Mouse (Mus musculus) adrenal gland, adult (tissue): ENCODE measurements around the gene Pomgnt1.

Experiments
- DNase-seq, 2 experiments: peaks; one replicate each; pipeline ENCODE4 v3.0.0; 2022 to 2023; ENCODE audit warnings: low spot score in 1 of 2; ENCODE audit not compliant: inconsistent age in 2 of 2

Pomgnt1 gene

DNA sequence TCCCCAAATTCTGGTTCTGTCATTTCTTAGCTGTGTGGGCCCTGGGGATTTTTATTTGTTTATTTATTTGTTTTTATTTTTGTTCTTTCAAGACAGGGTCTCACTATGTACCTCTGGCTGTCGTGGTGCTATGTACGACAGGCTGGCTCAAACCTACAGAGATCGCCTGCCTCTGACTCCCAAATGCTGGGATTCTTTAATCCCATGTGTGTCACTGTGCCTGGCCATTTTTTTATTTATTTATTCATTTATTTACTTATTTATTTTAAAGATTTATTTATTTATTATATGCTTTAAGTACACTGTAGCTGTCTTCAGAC, 45.7 kb downstream of the Pomgnt1 start:
- DNase-seq, result no peak

DNA sequence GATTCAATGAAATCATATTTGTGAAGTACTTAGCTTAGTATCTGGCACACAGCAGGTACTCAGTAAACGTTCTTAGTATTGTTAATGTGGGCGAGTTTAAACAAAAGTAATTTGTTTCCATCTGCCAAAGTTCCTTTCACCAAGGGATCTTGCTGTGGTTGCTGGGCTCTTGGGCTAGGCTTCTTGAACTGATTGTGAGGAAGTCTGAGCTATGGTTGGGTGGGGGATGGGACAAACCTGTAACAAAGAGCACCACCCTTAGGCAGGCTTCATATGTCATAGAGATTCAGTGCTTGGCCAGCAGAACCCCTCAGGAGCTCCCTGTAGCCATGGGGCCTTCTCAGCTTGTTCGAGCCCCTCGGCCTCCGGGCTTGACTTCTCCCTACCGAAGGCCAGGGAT, 49.4 kb downstream of the Pomgnt1 start, which contains the start of the genes 1700042G07Rik and Gm49337:
TSS of gene 1700042G07Rik (plus strand) at position 301 of the 400 bp plus-strand sequence.
TSS of gene Gm49337 (plus strand) at position 313 of the 400 bp plus-strand sequence.
- no peak for DNase-seq

GRCm38 (mm10) chr4:116173752-116174151, 50.1 kb downstream of the Pomgnt1 start:
- no peak for DNase-seq

DNA sequence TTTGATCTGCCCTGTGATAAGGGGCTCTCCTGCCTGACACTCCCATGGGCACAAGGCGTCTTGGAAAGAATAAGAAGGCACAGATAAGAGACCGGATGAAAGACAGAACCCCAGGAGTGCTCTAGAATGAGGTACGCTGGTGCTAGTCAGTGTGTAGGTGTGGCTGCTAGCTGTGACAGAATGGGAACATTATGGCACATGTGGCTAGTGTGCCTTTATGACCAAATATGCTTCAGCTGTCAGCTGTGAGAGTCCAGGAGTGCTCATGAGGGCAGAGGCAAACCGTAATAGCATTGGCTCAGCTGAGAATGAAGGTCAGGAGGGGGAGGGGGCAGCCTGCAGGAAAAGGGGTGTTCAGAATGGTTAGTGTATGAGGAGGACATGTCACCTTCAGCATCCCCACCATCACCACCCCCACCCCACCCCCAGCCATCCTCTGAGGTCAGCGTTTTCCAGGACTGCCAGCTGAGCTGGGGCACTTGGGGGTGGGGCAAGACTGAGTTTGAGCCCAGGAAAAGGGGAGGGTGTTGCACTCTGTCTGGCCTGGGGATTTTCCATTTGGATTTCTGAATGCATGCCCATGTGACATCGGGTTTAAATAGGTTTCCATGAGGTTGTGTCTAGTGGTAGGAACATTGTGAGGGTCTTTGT, 51.0 kb downstream of the Pomgnt1 start:
- peak; percentile 52 to 80 for DNase-seq

DNA sequence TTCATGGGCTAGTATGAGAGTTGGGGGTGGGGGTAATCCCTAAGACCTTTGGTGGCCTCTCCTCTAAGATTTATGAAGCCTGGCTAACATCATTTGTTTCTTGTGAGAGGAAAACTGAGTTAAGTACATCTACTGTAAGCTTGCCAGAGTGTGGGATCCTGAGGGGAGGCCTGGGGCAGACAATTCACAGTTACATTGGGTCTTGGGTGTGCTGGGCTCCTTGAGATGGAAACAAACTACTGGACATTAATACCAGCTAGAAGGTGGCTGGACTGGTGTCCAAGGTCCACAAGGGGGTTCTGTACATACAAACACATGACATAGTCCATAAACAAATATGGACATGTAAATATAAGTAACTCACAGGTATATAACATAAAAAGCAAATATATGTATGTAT, 51.5 kb downstream of the Pomgnt1 start:
- no peak for DNase-seq

DNA sequence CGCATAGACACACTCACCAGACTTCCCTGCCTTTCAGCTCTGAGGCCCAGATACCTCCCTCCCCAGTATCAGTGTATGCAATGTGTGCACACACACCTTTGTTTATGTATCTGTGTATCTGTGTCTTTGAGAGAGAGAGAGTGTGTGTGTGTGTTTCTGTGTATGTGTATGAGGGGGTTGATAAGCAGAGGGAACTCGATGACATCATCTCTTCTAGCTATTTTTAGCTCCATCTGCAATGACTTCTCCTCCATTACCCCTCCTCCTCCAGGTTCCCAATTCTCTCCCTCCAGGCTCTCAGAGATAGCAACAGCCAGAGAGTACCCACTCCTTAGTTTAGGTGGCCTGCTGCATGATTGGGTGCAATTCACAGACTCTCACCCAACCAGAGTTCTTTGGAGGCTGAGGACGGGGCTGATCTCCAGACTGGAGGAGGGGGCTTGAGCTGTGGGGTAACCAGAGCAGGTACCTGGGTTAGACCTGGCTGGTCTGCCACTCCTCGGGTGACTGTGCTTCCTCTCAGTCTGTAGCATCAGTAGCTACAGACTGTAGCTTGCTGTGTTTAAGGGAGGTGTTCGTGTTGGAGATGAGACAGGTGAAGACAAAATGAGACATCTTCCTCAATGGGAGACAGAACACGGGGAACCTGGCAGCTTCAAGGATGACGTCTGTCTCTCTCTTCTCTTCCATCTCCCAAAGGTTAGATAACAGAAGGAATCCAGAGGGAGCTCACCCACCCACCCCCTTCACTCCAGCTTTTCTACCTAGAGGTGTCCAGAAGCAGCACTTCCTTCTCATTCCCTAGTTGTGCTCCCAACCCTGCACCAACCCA, 52.3 kb downstream of the Pomgnt1 start:
- DNase-seq, result peak; percentile 20 to 51

DNA sequence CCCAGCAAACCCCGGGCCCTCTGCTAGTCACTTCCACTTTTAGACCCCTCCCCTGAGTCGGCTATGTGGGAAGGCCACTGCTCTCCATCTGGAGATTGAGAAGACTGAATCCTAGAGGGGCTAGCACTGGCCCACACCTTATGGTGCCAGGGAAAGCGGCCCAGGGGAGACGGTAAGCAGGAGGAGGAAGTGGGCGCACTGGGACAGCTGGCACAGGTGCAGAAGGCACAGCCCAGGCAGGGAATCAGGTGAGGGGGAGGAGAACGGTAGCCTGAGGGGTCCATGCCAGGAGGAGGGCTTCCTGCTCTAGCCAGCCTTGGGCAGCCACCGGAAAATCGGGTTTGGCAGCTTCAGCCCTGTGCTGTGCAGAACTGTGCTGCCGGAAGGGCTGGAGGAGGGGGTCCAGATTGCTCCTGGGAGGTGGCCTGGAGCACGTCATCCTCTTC, 52.9 kb downstream of the Pomgnt1 start:
- DNase-seq, result peak; percentile 54 to 71

- DNase-seq, result peak; percentile 75 to 81
These were observed 53.5 kb downstream of the Pomgnt1 start for GRCm38 (mm10) chr4:116177140-116177539.

DNA sequence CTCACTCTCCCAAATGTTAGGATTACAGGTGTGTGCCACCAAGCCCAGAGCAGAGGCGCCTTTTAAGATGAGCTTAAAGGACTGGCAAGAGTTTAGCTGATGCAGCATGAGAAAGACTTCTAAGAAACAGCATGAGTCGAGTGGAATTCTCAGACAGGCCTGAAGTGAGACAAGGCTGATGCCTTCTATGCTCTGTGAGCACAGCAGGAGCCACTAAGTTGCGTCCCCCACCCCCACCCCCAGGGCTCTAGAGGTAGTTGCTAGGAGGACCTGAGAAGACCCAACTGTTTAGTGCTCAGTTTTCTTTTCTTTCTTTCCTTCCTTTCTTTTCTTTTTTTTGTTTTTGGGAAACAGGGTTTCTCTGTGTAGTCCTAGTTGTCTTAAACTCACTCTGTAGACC, 58.4 kb downstream of the Pomgnt1 start:
- DNase-seq, result no peak

DNA sequence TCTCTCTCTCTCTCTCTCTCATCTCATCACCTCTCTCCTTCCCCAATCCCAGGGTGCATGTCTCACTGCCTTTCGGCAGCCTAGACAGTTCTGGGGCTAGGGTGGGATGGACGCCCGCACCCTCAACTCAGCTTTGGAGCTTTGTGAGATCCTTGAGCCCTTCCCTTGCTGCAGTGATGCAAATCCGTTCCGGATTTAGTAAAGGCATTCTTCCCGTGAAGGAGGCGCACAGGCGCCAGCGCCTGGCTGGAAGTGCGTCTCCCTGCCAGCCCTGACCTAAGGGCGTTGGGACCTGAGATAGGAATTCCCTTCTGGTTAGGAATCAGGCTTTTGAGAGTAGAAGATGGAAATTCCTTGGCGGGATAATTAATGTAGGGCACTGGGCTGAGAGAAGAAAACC, 59.1 kb downstream of the Pomgnt1 start:
- peak; percentile 24 to 54 for DNase-seq

- DNase-seq, result no peak
These were observed 61.4 kb downstream of the Pomgnt1 start for GRCm38 (mm10) chr4:116185083-116185482.

- DNase-seq, result no peak
These were observed 68.7 kb downstream of the Pomgnt1 start for GRCm38 (mm10) chr4:116192286-116192835.

DNA sequence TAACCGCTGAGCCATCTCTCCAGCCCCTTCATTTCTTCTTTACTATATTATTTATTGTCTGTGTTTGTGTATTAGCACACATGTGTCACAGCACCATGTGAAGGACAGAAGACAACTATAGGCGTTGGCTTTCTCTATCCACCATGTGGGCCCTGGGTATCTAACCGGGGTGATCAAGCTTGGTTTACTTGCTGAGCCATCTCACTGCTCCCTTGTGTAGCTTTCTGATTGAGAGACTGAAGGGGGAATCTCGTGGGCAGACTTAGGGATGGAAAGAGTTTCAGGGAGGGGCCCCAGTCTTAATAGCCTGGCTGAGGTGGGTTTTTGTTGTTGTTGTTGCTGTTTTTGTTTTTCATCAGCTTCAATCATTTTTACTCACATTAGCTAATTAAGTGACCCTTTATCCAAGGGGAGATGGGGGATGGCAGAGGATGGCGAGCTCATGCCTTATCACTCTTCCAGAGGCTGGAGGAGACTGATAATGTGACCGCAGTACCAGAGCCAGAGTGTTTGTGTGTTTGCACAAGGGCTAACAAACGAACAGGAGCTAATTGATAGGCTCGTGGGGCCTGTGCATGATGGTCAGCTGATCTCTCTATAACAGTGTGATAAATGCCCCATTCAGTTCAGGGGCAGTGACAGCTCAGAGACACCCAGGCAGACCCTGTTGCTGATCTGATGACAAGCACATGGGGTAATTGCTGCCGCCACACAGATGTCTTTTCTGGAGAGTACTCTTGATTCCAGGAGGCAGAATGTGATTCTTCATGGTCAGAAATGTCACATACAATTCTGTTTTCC, 70.1 kb downstream of the Pomgnt1 start:
- no peak for DNase-seq

- peak in 1 of 2 experiments; percentile 55 for DNase-seq
These were observed 74.8 kb downstream of the Pomgnt1 start for GRCm38 (mm10) chr4:116198422-116198821.

DNA sequence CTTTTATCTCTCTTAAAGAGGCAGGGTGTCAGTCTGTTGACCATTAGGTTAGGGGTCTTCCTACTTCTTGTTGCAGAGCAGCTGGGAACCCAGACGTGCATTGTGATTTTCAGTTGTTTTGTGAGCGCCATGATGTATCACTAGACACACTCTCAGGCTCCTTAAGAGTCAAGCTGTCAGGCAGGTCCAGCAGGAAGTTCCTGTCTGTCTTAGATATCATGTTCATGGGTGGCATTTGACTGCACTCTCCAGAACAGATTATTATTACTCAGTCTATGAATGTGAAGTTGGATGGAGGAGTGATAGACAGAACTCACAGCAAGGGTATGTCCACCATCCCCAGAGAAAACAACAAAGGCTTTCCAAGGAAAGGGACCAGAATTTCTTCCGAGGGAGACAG, 80.8 kb downstream of the Pomgnt1 start:
- no peak for DNase-seq

GRCm38 (mm10) chr4:116206531-116206930, 82.9 kb downstream of the Pomgnt1 start:
- no peak for DNase-seq

DNA sequence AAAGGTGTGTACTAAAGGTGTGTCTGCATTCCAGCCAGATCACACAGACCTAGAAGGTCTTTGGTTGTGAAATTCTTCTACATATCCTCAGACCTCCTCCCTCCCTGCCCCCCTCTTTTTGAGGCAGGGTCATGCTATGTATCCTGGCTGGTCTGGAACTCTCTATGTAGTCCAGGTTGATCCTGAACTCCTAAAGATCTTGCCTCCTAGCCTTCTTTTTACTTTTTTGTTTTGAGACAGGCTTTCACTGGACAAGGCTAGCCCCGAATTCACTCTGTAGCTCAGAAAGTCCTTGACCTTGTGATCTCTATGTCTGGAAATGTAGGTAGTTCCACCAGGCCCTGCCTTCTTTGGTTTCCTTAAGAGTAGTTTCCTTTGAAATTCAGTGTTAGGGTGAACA, 85.3 kb downstream of the Pomgnt1 start:
- no peak for DNase-seq
